Mouse (Mus musculus) kidney, embryonic 14.5 days (tissue): ENCODE measurements around the gene Clca4b. TPM values are rescaled to one million over a fixed set of nuclear protein-coding genes. Genes with fewer than 3 reads are reported as not detected.

Experiments used
- ATAC-seq: fragments of 200-750 bp; cut with Nextera tagmentation; 2 replicates; pipeline ENCODE4 v1.8.0; 2017; ENCODE audit warnings: moderate number of reproducible peaks, mild to moderate bottlenecking, moderate TSS enrichment, moderate library complexity; ENCODE audit not compliant: low FRiP score, low TSS enrichment
- H3K27ac ChIP-seq: fragments of 300-500 bp; sonication (generic); 2 replicates; pipeline ENCODE4 v1.5.1; 2014; ENCODE audit warnings: low read depth, mild to moderate bottlenecking, low read length, moderate library complexity, mixed read lengths
- H3K27me3 ChIP-seq: fragments of 300-500 bp; sonication (generic); 2 replicates; pipeline ENCODE4 v1.6.1; 2014; ENCODE audit warnings: mild to moderate bottlenecking, low read length; ENCODE audit not compliant: control insufficient read depth, insufficient read depth
- H3K36me3 ChIP-seq: fragments of 300-500 bp; sonication (generic); 2 replicates; pipeline ENCODE4 v1.6.1; 2014; ENCODE audit warnings: low read length, mixed read lengths; ENCODE audit not compliant: control insufficient read depth, insufficient read depth
- H3K4me1 ChIP-seq: fragments of 300-500 bp; sonication (generic); 2 replicates; pipeline ENCODE4 v1.6.1; 2014; ENCODE audit warnings: low read length, mixed read lengths; ENCODE audit not compliant: control insufficient read depth, insufficient read depth
- H3K4me2 ChIP-seq: fragments of 300-500 bp; sonication (generic); replicated peaks from 2 replicates; pipeline ENCODE4 v1.6.1; 2014; ENCODE audit warnings: low read depth, mild to moderate bottlenecking, low read length
- H3K4me3 ChIP-seq: fragments of 300-500 bp; sonication (generic); 2 replicates; pipeline ENCODE4 v1.5.1; 2014; ENCODE audit warnings: mild to moderate bottlenecking, low read length
- H3K9ac ChIP-seq: fragments of 300-500 bp; sonication (generic); 2 replicates; pipeline ENCODE4 v1.6.1; 2014; ENCODE audit warnings: low read depth, mild to moderate bottlenecking, low read length, moderate library complexity
- H3K9me3 ChIP-seq: fragments of 300-500 bp; sonication (generic); 2 replicates; pipeline ENCODE4 v1.6.1; 2016; ENCODE audit warnings: low read length; ENCODE audit not compliant: control insufficient read depth
- WGBS: fragments of 180-500 bp; shearing (Covaris S2); extraction: QIAGEN DNeasy Blood & Tissue Kit; methylation state at CpG from one replicate; pipeline ENCODE4 v1.1.7; 2014; 5-methylcytosine and 5-hydroxymethylcytosine counted together
- polyA plus RNA-seq: library from polyadenylated mRNA; unstranded; fragments of >200 nt; fragmentation: Nextera tagmentation; extraction: Ambion mirVana; gene quantifications from 2 replicates; pipeline ENCODE4 v1.2.1, GENCODE M21; 2014

Clca4b gene
- polyA plus RNA-seq = not detected in 2 replicates

- Histone ChIP-seq H3K27me3 (no peaks in the 10 kb centered on the region), H3K4me1 (no peaks in the 10 kb centered on the region), H3K4me2 (no peak within 1 kb of the TSS), H3K36me3 (no peaks in the 10 kb centered on the region), H3K9me3 (no peaks in the 10 kb centered on the region), H3K27ac (no peak within 1 kb of the TSS), H3K9ac (no peak within 1 kb of the TSS), H3K4me3 (no peak within 1 kb of the TSS)
- ATAC-seq = no peak
These were observed at the start of gene Clca4b for GRCm38 (mm10) chr3:144932335-144932734. Clca4b (minus strand) TSS chr3:144932529.

DNA sequence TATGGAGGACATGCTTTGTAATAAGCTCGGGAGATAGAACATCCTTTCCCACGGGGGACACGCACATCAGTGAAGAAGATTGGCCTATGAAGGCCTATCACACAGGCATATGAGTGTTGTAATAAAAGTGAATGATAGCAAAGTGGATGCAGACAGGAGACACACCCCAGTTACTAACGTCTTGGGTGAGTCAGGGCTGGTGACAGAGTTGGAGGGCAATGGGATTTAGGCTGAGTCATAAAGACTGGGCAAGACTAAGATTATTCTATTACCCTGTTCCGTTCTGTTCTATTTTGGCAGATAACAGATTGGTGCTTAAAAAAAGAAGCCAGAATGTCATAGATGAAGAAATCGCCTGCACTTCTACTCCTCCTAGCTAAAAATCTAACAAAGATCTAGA, 48.2 kb upstream of the Clca4b start:
- Histone ChIP-seq H3K4me1 (no peaks in the 10 kb centered on the region), H3K4me3 (no peak overlapping the region), H3K27me3 (no peaks in the 10 kb centered on the region), H3K36me3 (no peaks in the 10 kb centered on the region), H3K9me3 (no peaks in the 10 kb centered on the region), H3K4me2 (no peak overlapping the region), H3K27ac (no peak overlapping the region), H3K9ac (no peak overlapping the region)
- WGBS = 83% methylated on average over 6 of the region's 6 CpGs
- no peak for ATAC-seq

DNA sequence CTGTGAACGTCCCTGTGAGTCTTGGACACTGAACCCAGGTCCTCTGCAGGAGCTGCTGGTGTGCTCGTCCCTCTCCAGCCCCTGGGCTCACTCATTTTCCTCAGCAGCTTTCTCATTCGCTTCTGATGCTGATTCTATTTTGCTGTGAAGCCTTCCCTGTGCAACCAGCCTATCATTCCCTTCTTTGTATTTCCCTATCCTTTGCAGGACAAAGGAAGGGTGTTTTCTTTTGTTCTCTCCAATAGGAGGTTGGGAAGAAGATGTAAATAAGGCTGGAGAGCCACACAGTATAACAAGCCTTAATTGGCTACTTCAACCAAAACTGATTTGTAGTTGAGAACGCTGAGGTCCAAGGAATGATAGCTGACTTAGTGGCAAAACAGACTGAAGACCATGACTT, 45.3 kb upstream of the Clca4b start:
- ATAC-seq = no peak
- H3K4me3 ChIP-seq = no peak overlapping the region
- H3K27me3 ChIP-seq = no peaks in the 10 kb centered on the region
- no peak overlapping the region for H3K4me2 ChIP-seq
- H3K9ac ChIP-seq = no peak overlapping the region
- no peaks in the 10 kb centered on the region for H3K9me3 ChIP-seq
- 52% methylated on average over 4 of the region's 4 CpGs for WGBS
- no peak overlapping the region for H3K27ac ChIP-seq
- H3K36me3 ChIP-seq = no peaks in the 10 kb centered on the region
- no peaks in the 10 kb centered on the region for H3K4me1 ChIP-seq

GRCm38 (mm10) chr3:144976091-144976490, 43.8 kb upstream of the Clca4b start:
- no peaks in the 10 kb centered on the region for H3K4me1 ChIP-seq
- no peak overlapping the region for H3K4me2 ChIP-seq
- H3K36me3 ChIP-seq = no peaks in the 10 kb centered on the region
- H3K9me3 ChIP-seq = no peaks in the 10 kb centered on the region
- H3K27me3 ChIP-seq = no peaks in the 10 kb centered on the region
- 84% methylated on average over 1 of the region's 1 CpGs for WGBS
- H3K27ac ChIP-seq = no peak overlapping the region
- H3K9ac ChIP-seq = no peak overlapping the region
- no peak overlapping the region for H3K4me3 ChIP-seq
- ATAC-seq = no peak

- Histone ChIP-seq H3K4me2 (no peak within 1 kb of the TSS), H3K4me1 (no peaks in the 10 kb centered on the region), H3K9me3 (no peaks in the 10 kb centered on the region), H3K27ac (no peak within 1 kb of the TSS), H3K36me3 (no peaks in the 10 kb centered on the region), H3K27me3 (no peaks in the 10 kb centered on the region), H3K4me3 (no peak within 1 kb of the TSS), H3K9ac (no peak within 1 kb of the TSS)
- no peak for ATAC-seq
These were observed 42.6 kb upstream of the Clca4b start, which contains the start of gene Clca4a for GRCm38 (mm10) chr3:144974945-144975344. Clca4a (minus strand) TSS chr3:144975045.

- Histone ChIP-seq H3K9ac (no peak overlapping the region), H3K4me1 (no peaks in the 10 kb centered on the region), H3K27me3 (no peaks in the 10 kb centered on the region), H3K9me3 (no peaks in the 10 kb centered on the region), H3K4me2 (no peak overlapping the region), H3K36me3 (no peaks in the 10 kb centered on the region), H3K4me3 (no peak overlapping the region), H3K27ac (no peak overlapping the region)
- no peak for ATAC-seq
- WGBS = 79% methylated on average over 9 of the region's 9 CpGs
These were observed 39.4 kb upstream of the Clca4b start for GRCm38 (mm10) chr3:144971553-144972270.

GRCm38 (mm10) chr3:144969755-144970154, 37.4 kb upstream of the Clca4b start:
- no peak overlapping the region for H3K27ac ChIP-seq
- H3K4me1 ChIP-seq = no peaks in the 10 kb centered on the region
- H3K4me3 ChIP-seq = no peak overlapping the region
- 90% methylated on average over 1 of the region's 1 CpGs for WGBS
- H3K27me3 ChIP-seq = no peaks in the 10 kb centered on the region
- H3K36me3 ChIP-seq = no peaks in the 10 kb centered on the region
- H3K4me2 ChIP-seq = no peak overlapping the region
- no peak overlapping the region for H3K9ac ChIP-seq
- H3K9me3 ChIP-seq = no peaks in the 10 kb centered on the region
- ATAC-seq = no peak

GRCm38 (mm10) chr3:144966074-144966473, 33.7 kb upstream of the Clca4b start:
- ATAC-seq = no peak
- 25% methylated on average over 4 of the region's 4 CpGs for WGBS

DNA sequence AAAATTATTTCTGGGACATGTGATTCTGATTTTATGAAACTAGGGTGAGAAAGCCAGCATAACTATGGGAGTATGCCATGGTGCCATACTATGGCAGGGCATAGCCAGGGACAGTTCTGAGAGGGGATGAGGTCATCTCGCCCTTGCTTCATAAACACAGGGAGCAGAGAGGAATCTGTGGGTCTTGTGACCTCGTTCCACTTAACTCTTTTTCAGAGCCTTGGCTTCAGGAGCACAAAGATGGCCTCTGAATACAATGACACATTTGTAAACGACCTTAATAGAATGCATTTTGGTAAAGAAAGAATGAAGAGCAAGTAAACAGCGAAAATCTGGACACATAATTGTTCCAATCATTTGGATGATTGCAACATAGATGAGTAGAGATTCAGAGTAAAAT, 18.5 kb upstream of the Clca4b start:
- H3K4me1 ChIP-seq = no peaks in the 10 kb centered on the region
- no peak overlapping the region for H3K4me3 ChIP-seq
- no peak overlapping the region for H3K4me2 ChIP-seq
- no peak for ATAC-seq
- H3K27me3 ChIP-seq = no peaks in the 10 kb centered on the region
- 71% methylated on average over 4 of the region's 4 CpGs for WGBS
- H3K9ac ChIP-seq = no peak overlapping the region
- no peak overlapping the region for H3K27ac ChIP-seq
- H3K9me3 ChIP-seq = no peaks in the 10 kb centered on the region
- H3K36me3 ChIP-seq = no peaks in the 10 kb centered on the region

More at GRCm38 (mm10) chr3:144966074-144966473, 33.7 kb upstream of the Clca4b start:
- no peak overlapping the region for H3K27ac ChIP-seq
- no peaks in the 10 kb centered on the region for H3K9me3 ChIP-seq
- no peak overlapping the region for H3K4me2 ChIP-seq
- H3K9ac ChIP-seq = no peak overlapping the region
- no peaks in the 10 kb centered on the region for H3K4me1 ChIP-seq
- no peaks in the 10 kb centered on the region for H3K36me3 ChIP-seq
- no peak overlapping the region for H3K4me3 ChIP-seq
- H3K27me3 ChIP-seq = no peaks in the 10 kb centered on the region
